Mouse (Mus musculus) heart, adult 2 months (tissue): Measurements from ENCODE around the gene Mob3b.

Experiments used
- CTCF ChIP-seq: fragments of 200-600 bp; IDR thresholded peaks from 2 replicates; pipeline ENCODE4 v1.8.1; 2022; ENCODE audit warnings: antibody characterized with exemption, mild to moderate bottlenecking, moderate library complexity
- EP300 ChIP-seq: fragments of 200-500 bp; IDR thresholded peaks from 2 replicates; pipeline ENCODE4 v1.6.1; 2011; ENCODE audit warnings: low read depth, low read length, control low read depth; ENCODE audit not compliant: insufficient read depth
- POLR2A ChIP-seq: fragments of 200-500 bp; IDR thresholded peaks from 2 replicates; pipeline ENCODE4 v1.6.1; 2011; ENCODE audit warnings: mild to moderate bottlenecking, low read depth, low read length, control low read depth; ENCODE audit not compliant: insufficient read depth

GRCm38 (mm10) chr4:35113516-35114248 lies 43.6 kb downstream of the Mob3b start:
- TF ChIP-seq EP300 (no peak), POLR2A (no peak), CTCF (no peak)
